Mouse (Mus musculus) liver, embryonic 13.5 days (tissue): ENCODE measurements at regions not wholly inside any gene's neighbourhood (a gene's known extent, or its start where the extent isn't known, plus 50 kb on each side); places are given as distances from the start of the nearest gene placed in this dataset.

Experiments
- ATAC-seq: fragments of 200-750 bp; cut with Nextera tagmentation; 2 replicates; pipeline ENCODE4 v1.8.0; 2017; ENCODE audit warnings: low read depth, mild to moderate bottlenecking, moderate number of reproducible peaks, moderate library complexity
- DNase-seq: peaks from one replicate; pipeline ENCODE4 v3.0.0; 2022
- H3K27ac ChIP-seq: fragments of 300-500 bp; sonication (generic); 2 replicates; pipeline ENCODE4 v1.5.1; 2015; ENCODE audit warnings: moderate library complexity, mild to moderate bottlenecking, inconsistent platforms
- H3K27me3 ChIP-seq: fragments of 300-500 bp; sonication (generic); 2 replicates; pipeline ENCODE4 v1.6.1; 2015; ENCODE audit warnings: mild to moderate bottlenecking, inconsistent platforms
- H3K36me3 ChIP-seq: fragments of 300-500 bp; sonication (generic); 2 replicates; pipeline ENCODE4 v1.6.1; 2015; ENCODE audit warnings: mild to moderate bottlenecking, inconsistent platforms
- H3K4me1 ChIP-seq: fragments of 300-500 bp; sonication (generic); replicated peaks from 2 replicates; pipeline ENCODE4 v1.6.1; 2015; ENCODE audit warnings: inconsistent platforms
- H3K4me2 ChIP-seq: fragments of 300-500 bp; sonication (generic); 2 replicates; pipeline ENCODE4 v1.6.1; 2015; ENCODE audit warnings: inconsistent platforms, mild to moderate bottlenecking, moderate library complexity
- H3K4me3 ChIP-seq: fragments of 300-500 bp; sonication (generic); replicated peaks from 2 replicates; pipeline ENCODE4 v1.5.1; 2015; ENCODE audit warnings: mild to moderate bottlenecking, inconsistent platforms
- H3K9ac ChIP-seq: fragments of 300-500 bp; sonication (generic); 2 replicates; pipeline ENCODE4 v1.6.1; 2015; ENCODE audit warnings: mild to moderate bottlenecking, inconsistent platforms
- H3K9me3 ChIP-seq: fragments of 300-500 bp; sonication (generic); replicated peaks from 2 replicates; pipeline ENCODE4 v1.6.1; 2016; ENCODE audit warnings: inconsistent platforms
- WGBS: fragments of 180-500 bp; shearing (Covaris S2); methylation state at CpG from one replicate; pipeline ENCODE4 v1.1.7; 2015; ENCODE audit not compliant: insufficient replicate concordance; 5-methylcytosine and 5-hydroxymethylcytosine counted together

DNA sequence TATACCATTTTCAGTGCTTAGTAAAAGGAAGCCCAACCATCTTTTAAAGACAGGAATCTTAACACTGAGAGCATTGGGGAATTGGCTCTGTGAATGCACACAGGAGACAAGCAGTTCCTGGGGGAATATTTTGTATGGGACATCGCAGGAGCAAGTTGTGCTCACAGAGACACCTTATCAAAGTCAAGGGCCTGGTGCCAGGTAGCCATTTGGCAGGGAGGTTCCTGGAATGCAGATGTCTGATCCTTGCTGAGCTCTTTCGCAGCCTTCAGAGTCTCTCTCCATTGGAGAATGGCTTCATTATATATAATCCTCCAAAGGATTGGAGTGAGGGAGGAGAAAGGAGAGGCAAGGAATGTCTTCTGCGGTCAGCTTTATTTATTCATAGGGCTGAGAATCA, 62.6 kb upstream of the Dock1 start:
- 65% methylated on average over 3 of the region's 3 CpGs for WGBS
- no peak overlapping the region for H3K9ac ChIP-seq

DNA sequence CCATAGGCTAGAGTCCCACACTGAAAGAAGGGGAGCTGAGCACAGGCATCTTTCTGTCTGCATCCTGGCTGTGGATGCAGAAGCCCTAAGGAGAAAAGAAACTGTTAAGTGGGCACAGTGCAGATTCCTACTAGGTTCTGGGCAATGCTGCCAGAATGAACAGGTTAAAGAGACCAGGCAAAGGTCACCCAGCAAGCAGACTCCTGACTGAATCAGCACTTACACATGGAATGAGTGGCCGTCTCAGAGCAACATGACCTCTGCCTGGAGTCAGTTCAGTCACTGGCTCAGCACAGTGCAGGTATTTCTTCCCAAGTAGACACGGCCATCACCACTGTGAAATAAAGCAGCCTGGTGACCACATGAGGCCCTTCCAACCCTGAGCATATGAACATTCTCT, 60.3 kb upstream of the Dock1 start:
- ATAC-seq, result no peak
- Histone ChIP-seq H3K27me3 (no peaks in the 10 kb centered on the region), H3K27ac (no peak overlapping the region), H3K4me2 (no peak overlapping the region), H3K4me1 (no peaks in the 10 kb centered on the region), H3K4me3 (no peak overlapping the region), H3K36me3 (no peaks in the 10 kb centered on the region), H3K9ac (no peak overlapping the region), H3K9me3 (no peaks in the 10 kb centered on the region)
- no peak for DNase-seq
- 59% methylated on average over 2 of the region's 2 CpGs for WGBS

More for the DNA sequence above, 62.6 kb upstream of the Dock1 start:
- ATAC-seq (no peak), DNase-seq (no peak)
- H3K4me1 ChIP-seq, result no peaks in the 10 kb centered on the region
- no peak overlapping the region for H3K4me3 ChIP-seq
- H3K4me2 ChIP-seq, result no peak overlapping the region
- no peak overlapping the region for H3K27ac ChIP-seq
- H3K36me3 ChIP-seq, result no peaks in the 10 kb centered on the region
- no peaks in the 10 kb centered on the region for H3K9me3 ChIP-seq
- no peaks in the 10 kb centered on the region for H3K27me3 ChIP-seq

DNA sequence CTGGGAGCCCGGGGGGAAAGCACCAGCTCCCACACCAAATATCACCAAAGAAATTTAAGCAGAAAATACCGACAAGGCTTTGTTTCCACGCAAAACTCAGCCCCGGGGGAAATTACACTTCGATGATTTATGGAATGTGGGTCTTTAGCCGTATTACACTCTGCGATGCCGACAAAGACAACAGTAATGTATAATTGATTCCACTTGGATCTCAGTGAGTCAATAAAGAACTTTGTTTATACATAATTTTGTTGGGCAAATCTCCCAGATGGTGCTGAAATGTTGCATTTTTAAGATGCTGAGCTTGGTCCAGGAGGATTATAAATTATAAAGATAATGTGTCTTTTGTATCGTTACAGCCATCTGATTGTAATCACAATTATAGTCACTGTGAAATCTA, 59.1 kb upstream of the Dock1 start:
- Histone ChIP-seq H3K4me2 (no peak overlapping the region), H3K9me3 (no peaks in the 10 kb centered on the region), H3K4me1 (no peaks in the 10 kb centered on the region), H3K4me3 (no peak overlapping the region), H3K27ac (no peak overlapping the region), H3K27me3 (no peaks in the 10 kb centered on the region), H3K36me3 (no peaks in the 10 kb centered on the region), H3K9ac (no peak overlapping the region)
- WGBS, result 77% methylated on average over 9 of the region's 9 CpGs
- DNase-seq (no peak), ATAC-seq (no peak)

DNA sequence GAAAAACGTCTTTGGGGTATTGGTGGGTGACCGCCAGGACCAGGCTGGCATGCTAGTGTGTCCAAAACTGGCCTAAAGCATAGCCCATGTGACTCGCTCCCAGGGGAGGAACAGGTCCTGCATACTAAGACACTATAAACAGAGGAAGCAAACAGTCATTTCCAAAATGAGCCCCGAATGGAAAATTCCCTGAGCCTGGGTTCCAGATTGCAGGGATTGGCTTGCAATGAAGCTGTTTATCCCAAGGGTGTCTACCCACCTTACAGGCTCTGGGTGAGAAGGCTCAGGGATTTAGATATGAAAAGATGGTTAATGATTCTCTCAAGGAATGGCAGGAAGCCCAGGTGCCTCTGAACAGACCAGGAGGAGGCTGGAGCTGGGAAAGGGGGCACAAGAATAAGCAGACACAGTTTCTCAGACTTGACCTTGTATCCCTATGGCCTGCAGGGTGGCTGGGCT, 58.2 kb upstream of the Dock1 start:
- WGBS, result 74% methylated on average over 4 of the region's 4 CpGs
- Histone ChIP-seq H3K4me1 (no peaks in the 10 kb centered on the region), H3K36me3 (no peaks in the 10 kb centered on the region), H3K4me3 (no peak overlapping the region), H3K9ac (no peak overlapping the region), H3K9me3 (no peaks in the 10 kb centered on the region), H3K27me3 (no peaks in the 10 kb centered on the region), H3K4me2 (no peak overlapping the region), H3K27ac (no peak overlapping the region)
- ATAC-seq, result no peak
- DNase-seq, result no peak

DNA sequence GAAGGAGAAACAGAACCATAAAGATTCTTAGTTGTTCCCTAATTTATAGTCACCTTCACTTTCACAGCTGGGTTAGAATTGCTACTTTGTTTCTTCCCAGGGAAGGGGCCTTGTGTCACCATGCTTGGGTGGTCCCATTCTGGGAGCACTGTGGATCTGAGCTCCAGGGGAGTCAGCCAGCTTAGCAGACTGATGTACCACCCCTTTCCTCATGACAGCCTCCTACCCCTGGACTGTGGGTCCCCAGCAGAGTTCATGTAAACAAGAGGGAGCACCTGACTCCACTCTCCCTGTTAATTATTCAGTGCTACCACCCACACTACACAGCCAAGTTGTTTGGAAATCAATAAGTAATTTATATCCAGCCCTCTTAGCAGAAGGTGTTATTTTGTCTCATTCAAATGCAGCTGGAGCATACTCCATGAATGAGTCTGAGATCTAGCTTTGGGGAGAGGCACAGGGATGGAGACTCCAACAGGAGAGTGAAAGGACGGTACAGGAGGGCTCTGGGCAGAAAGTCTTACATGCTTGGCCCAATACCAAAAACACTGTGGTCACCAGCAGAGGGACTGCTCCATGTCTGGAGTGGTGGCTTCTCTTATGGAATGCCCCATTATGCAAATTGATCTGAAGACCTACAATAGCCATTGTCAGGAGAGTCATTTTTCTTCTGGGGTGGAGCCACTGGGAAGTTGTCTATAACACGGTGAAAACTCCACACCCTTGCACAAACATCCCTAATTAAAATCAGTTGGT, 51.1 kb upstream of the Dock1 start:
- H3K4me3 ChIP-seq, result no peak overlapping the region
- no peaks in the 10 kb centered on the region for H3K27me3 ChIP-seq
- H3K4me1 ChIP-seq, result no peaks in the 10 kb centered on the region
- DNase-seq, result no peak
- ATAC-seq, result no peak
- H3K9ac ChIP-seq, result no peak overlapping the region
- no peaks in the 10 kb centered on the region for H3K36me3 ChIP-seq
- no peak overlapping the region for H3K27ac ChIP-seq
- WGBS, result 39% methylated on average over 2 of the region's 2 CpGs
- H3K4me2 ChIP-seq, result no peak overlapping the region
- H3K9me3 ChIP-seq, result no peaks in the 10 kb centered on the region

DNA sequence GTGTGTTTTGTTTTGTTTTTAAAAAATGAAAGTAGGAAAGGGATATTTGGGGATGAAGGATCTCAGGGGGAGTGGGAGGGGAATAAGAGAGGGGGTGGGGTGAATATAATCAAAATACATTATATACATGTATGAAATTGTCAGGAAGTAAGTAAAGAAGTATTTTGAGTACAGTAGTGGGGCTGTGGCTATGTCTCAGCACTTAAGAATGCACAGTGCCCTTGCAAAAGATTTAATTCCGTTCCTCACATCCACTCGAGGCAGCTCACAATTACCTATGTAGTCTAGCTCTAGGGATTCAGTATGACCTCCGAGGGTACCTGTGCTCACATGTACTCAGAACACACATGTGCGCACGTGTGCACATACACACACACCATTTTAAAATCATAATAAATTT, 50.4 kb upstream of the Dock1 start:
- H3K4me3 ChIP-seq, result no peak overlapping the region

More for the DNA sequence above, 50.4 kb upstream of the Dock1 start:
- H3K4me1 ChIP-seq, result no peaks in the 10 kb centered on the region
- no peaks in the 10 kb centered on the region for H3K36me3 ChIP-seq
- H3K27ac ChIP-seq, result no peak overlapping the region
- WGBS, result 70% methylated on average over 5 of the region's 5 CpGs
- H3K27me3 ChIP-seq, result no peaks in the 10 kb centered on the region
- H3K9me3 ChIP-seq, result no peaks in the 10 kb centered on the region
- H3K4me2 ChIP-seq, result no peak overlapping the region
- H3K9ac ChIP-seq, result no peak overlapping the region
- ATAC-seq (no peak), DNase-seq (no peak)
